ENCODE assay signal across 8 mouse cellular contexts in genomic region chr8:47932028-47932790, GRCm38 (mm10). TPM values are rescaled to one million over a fixed set of nuclear protein-coding genes. Genes with fewer than 3 reads are reported as not detected.
DNase-seq lines count a peak whose midpoint lies in the region; ATAC-seq and TF ChIP-seq lines count a peak whose summit lies in the region.

No protein-coding gene starts in this region.

- peak; percentile 53 for DNase-seq in kidney, adult 2 months
- DNase-seq in kidney, adult 8-10 months, result no peak
- peak; percentile 28 for DNase-seq in hindlimb bud, embryonic 11.5 days (ENCODE audit: extremely low spot score, low read depth, low spot score)
- DNase-seq in lung, adult 2 months, result no peak
- no peak for DNase-seq in ovary, postnatal 14 days (ENCODE audit: low spot score)
- DNase-seq in cerebellum, adult 9-11 months, result no peak

- peak overlapping the region; percentile 53 for H3K27ac ChIP-seq in kidney, adult 2 months (ENCODE audit: insufficient read depth, low read depth, low read length)
- peak overlapping the region; percentile 72 for H3K27ac ChIP-seq in embryonic facial prominence, embryonic 15.5 days (replicated peaks)
- H3K27ac ChIP-seq in stomach, embryonic 15.5 days, result peak overlapping the region; percentile 37

- TF ChIP-seq POLR2A in kidney, adult 2 months (IDR thresholded peaks at IDR 0.05; ENCODE audit: low read depth, low read length), result no peak
- no peak for TF ChIP-seq POLR2A in lung, adult 2 months (IDR thresholded peaks at IDR 0.05; ENCODE audit: borderline replicate concordance, extremely low read depth, low read depth, low read length)

- ATAC-seq in embryonic facial prominence, embryonic 15.5 days (ENCODE audit: insufficient number of reproducible peaks, low FRiP score, low TSS enrichment, low read depth), result peak; percentile 74
- ATAC-seq in stomach, embryonic 15.5 days (ENCODE audit: insufficient read depth, low FRiP score, low read depth), result peak; percentile 74

- TF ChIP-seq CTCF in kidney, adult 2 months (conservative IDR thresholded peaks at IDR 0.05; ENCODE audit: insufficient read depth, insufficient read length, low read depth, low read length), result no peak; the same call in 1 of the 2 replicates
- peak; percentile 55; the same call in 1 of the 2 replicates for TF ChIP-seq CTCF in lung, adult 2 months (IDR thresholded peaks at IDR 0.05; ENCODE audit: insufficient read depth, low read length)

- no peaks in the 10 kb centered on the region for H3K9me3 ChIP-seq in embryonic facial prominence, embryonic 15.5 days (replicated peaks)
- H3K9me3 ChIP-seq in stomach, embryonic 15.5 days, result no peaks in the 10 kb centered on the region

- H3K4me3 ChIP-seq in kidney, adult 2 months (ENCODE audit: insufficient read depth, low read depth, low read length), result no peak overlapping the region
- 0 out of 2 replicates have a peak overlapping the region, but pooled peaks have one; percentile 6 for H3K4me3 ChIP-seq in embryonic facial prominence, embryonic 15.5 days (replicated peaks)
- no peak overlapping the region for H3K4me3 ChIP-seq in lung, adult 2 months (replicated peaks; ENCODE audit: extremely low read depth, low read depth, low read length)
- H3K4me3 ChIP-seq in stomach, embryonic 15.5 days (replicated peaks), result no peak overlapping the region

- WGBS in kidney, adult 2 months, result 25% methylated on average over 16 of the region's 16 CpGs
- 18% methylated on average over 16 of the region's 16 CpGs for WGBS in embryonic facial prominence, embryonic 15.5 days
- 27% methylated on average over 16 of the region's 16 CpGs for WGBS in lung, adult 2 months
- WGBS in stomach, embryonic 15.5 days, result 18% methylated on average over 16 of the region's 16 CpGs

- peak overlapping the region; percentile 40 for H3K4me2 ChIP-seq in embryonic facial prominence, embryonic 15.5 days (replicated peaks)
- peak overlapping the region; percentile 32 for H3K4me2 ChIP-seq in stomach, embryonic 15.5 days

- no peaks in the 10 kb centered on the region; the same call in 1 of the 2 replicates for H3K36me3 ChIP-seq in kidney, adult 2 months (ENCODE audit: control insufficient read depth, insufficient read depth, low read length)
- no peaks in the 10 kb centered on the region for H3K36me3 ChIP-seq in embryonic facial prominence, embryonic 15.5 days
- H3K36me3 ChIP-seq in stomach, embryonic 15.5 days, result no peaks in the 10 kb centered on the region

- no peaks in the 10 kb centered on the region for H3K27me3 ChIP-seq in kidney, adult 2 months (replicated peaks; ENCODE audit: control insufficient read depth, insufficient read depth, low read length)
- no peaks in the 10 kb centered on the region for H3K27me3 ChIP-seq in embryonic facial prominence, embryonic 15.5 days
- no peaks in the 10 kb centered on the region for H3K27me3 ChIP-seq in stomach, embryonic 15.5 days (replicated peaks)

- H3K9ac ChIP-seq in embryonic facial prominence, embryonic 15.5 days, result no peak overlapping the region
- no peak overlapping the region for H3K9ac ChIP-seq in stomach, embryonic 15.5 days

- peaks cover 34% of the 10 kb centered on the region for H3K4me1 ChIP-seq in kidney, adult 2 months (ENCODE audit: control insufficient read depth, insufficient read depth, low read length)
- H3K4me1 ChIP-seq in embryonic facial prominence, embryonic 15.5 days, result peaks cover 29% of the 10 kb centered on the region
- H3K4me1 ChIP-seq in lung, adult 2 months (ENCODE audit: control insufficient read depth, insufficient read depth, low read length), result peaks cover 24% of the 10 kb centered on the region
- peaks cover 20% of the 10 kb centered on the region for H3K4me1 ChIP-seq in stomach, embryonic 15.5 days

RNA-seq across cellular contexts. Expression of gene Wwc2, which starts 58.5 kb away (rescaled TPM):
- polyA plus RNA-seq in kidney, adult 2 months (2012; rRNA removed), result 20.4 and 22.1 TPM in 2 replicates
- 11.9 and 12.0 TPM in 2 replicates for polyA plus RNA-seq in embryonic facial prominence, embryonic 15.5 days (2015; fragmentation: Nextera tagmentation; extraction: Ambion mirVana)
- 24.7 and 25.5 TPM in 2 replicates for polyA plus RNA-seq in lung, adult 2 months (2012; rRNA removed)
- 10.4 and 10.5 TPM in 2 replicates for polyA plus RNA-seq in stomach, embryonic 15.5 days (2015; fragmentation: Nextera tagmentation; extraction: Ambion mirVana)

Comparison
In these comparisons a context has a peak if more than half of its experiments do, and no peak if none do; other contexts are left out.
1. DNase-seq: peak in kidney, adult 2 months (single experiment) and hindlimb bud, embryonic 11.5 days (single experiment); none in kidney, adult 8-10 months (0 of 2), lung, adult 2 months (single experiment), ovary, postnatal 14 days (single experiment) and cerebellum, adult 9-11 months (single experiment).
2. Peak in every context shown above with its lines, with median percentiles within 50 percentile points of each other: H3K27ac ChIP-seq.